Mouse (Mus musculus) embryonic facial prominence, embryonic 15.5 days (tissue): ENCODE results near the gene Tmed1. TPM values are rescaled to one million over a fixed set of nuclear protein-coding genes. Genes with fewer than 3 reads are reported as not detected.
"Not testable (repeated sequence)": the region's sequence is repeated elsewhere in the genome, so short reads cannot be mapped to it uniquely, and the experiment has no call there.

ENCODE experiments used
- ATAC-seq: fragments of 200-750 bp; cut with Nextera tagmentation; 2 replicates; pipeline ENCODE4 v1.8.0; 2017; ENCODE audit warnings: low read depth, moderate TSS enrichment; ENCODE audit not compliant: insufficient number of reproducible peaks, low FRiP score, low TSS enrichment
- H3K27ac ChIP-seq: fragments of 300-500 bp; sonication (generic); replicated peaks from 2 replicates; pipeline ENCODE4 v1.5.1; 2015; ENCODE audit warnings: mild to moderate bottlenecking, inconsistent platforms
- H3K27me3 ChIP-seq: fragments of 300-500 bp; sonication (generic); 2 replicates; pipeline ENCODE4 v1.6.1; 2015; ENCODE audit warnings: inconsistent platforms
- H3K36me3 ChIP-seq: fragments of 300-500 bp; sonication (generic); 2 replicates; pipeline ENCODE4 v1.6.1; 2015; ENCODE audit warnings: mild to moderate bottlenecking, inconsistent platforms
- H3K4me1 ChIP-seq: fragments of 300-500 bp; sonication (generic); 2 replicates; pipeline ENCODE4 v1.6.1; 2015; ENCODE audit warnings: inconsistent platforms
- H3K4me2 ChIP-seq: fragments of 300-500 bp; sonication (generic); replicated peaks from 2 replicates; pipeline ENCODE4 v1.6.1; 2015; ENCODE audit warnings: mild to moderate bottlenecking, inconsistent platforms
- H3K4me3 ChIP-seq: fragments of 300-500 bp; sonication (generic); replicated peaks from 2 replicates; pipeline ENCODE4 v1.5.1; 2015; ENCODE audit warnings: mild to moderate bottlenecking, inconsistent platforms
- H3K9ac ChIP-seq: fragments of 300-500 bp; sonication (generic); 2 replicates; pipeline ENCODE4 v1.6.1; 2015; ENCODE audit warnings: inconsistent platforms
- H3K9me3 ChIP-seq: fragments of 300-500 bp; sonication (generic); replicated peaks from 2 replicates; pipeline ENCODE4 v1.6.1; 2016; ENCODE audit warnings: inconsistent platforms
- WGBS: fragments of 180-500 bp; shearing (Covaris S2); methylation state at CpG from one replicate; pipeline ENCODE4 v1.1.7; 2015; 5-methylcytosine and 5-hydroxymethylcytosine counted together
- microRNA-seq: library from miRNA; unstranded; fragments of <30 nt; microRNA quantifications from one replicate; pipeline ENCODE4, GENCODE M21; 2016; ENCODE audit warnings: borderline number of aligned reads
- polyA plus RNA-seq: library from polyadenylated mRNA; unstranded; fragments of >200 nt; fragmentation: Nextera tagmentation; extraction: Ambion mirVana; gene quantifications from 2 replicates; pipeline ENCODE4 v1.2.1, GENCODE M21; 2015

Tmed1 gene
- polyA plus RNA-seq, 1 experiment from 2014 or later, result 113 TPM

- WGBS, result 95% methylated on average over 7 of the region's 7 CpGs
- H3K36me3 ChIP-seq, result peaks cover 52% of the 10 kb centered on the region
- H3K9me3 ChIP-seq, H3K27me3 ChIP-seq, H3K9ac ChIP-seq, H3K4me3 ChIP-seq, H3K4me1 ChIP-seq, H3K27ac ChIP-seq, ATAC-seq, H3K4me2 ChIP-seq: not testable (repeated sequence)
These were observed 45.5 kb downstream of the Tmed1 start for GRCm38 (mm10) chr9:21464565-21464928.

DNA sequence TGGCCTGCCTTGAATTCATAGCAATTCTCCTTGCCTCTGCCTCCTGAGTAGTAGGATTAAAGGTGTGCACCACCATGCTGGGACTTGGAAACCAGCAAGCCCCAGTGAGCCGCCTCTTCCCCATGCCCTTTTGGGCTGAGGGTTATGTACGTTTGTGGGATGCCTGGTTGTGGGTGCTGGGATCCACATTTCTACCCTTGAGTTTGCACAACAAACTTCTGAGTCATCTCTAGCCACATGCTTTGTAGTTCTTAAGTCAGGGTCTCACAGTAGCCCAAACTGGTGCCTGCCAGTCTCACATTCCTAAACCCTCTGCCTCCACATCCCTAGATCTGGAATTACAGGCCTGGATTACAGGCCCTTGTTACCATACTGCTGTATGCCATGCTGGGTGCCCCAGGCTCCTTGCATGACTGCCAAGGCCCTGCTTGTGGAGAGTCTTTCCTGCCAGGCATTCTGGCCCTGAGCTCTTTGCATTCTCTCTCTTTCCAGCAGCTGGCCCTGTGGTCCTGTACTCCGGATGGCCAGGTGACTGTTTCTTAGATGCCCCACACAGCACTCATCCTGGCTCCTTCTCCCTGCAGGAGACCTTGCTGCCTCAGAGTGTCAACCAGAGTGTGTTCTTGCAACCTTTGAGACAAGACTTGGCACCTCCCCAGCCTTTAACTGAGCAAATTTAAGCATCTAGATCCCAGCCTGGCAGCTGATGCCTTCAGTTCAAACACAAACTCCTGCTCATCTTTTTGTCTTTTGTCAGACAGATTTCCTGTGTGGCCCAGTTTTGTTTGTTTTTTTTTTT, 46.1 kb downstream of the Tmed1 start:
- Histone ChIP-seq H3K36me3 (peaks cover 52% of the 10 kb centered on the region), H3K27ac (peak overlapping the region; percentile 4; the same call in 1 of the 2 replicates), H3K4me3 (no peak overlapping the region), H3K4me1 (0 out of 2 replicates have a peak, but pooled peaks cover 6% of the 10 kb centered on the region), H3K4me2 (no peak overlapping the region), H3K9ac (no peak overlapping the region), H3K27me3 (no peaks in the 10 kb centered on the region), H3K9me3 (no peaks in the 10 kb centered on the region)
- ATAC-seq, result no peak
- 72% methylated on average over 3 of the region's 3 CpGs for WGBS

DNA sequence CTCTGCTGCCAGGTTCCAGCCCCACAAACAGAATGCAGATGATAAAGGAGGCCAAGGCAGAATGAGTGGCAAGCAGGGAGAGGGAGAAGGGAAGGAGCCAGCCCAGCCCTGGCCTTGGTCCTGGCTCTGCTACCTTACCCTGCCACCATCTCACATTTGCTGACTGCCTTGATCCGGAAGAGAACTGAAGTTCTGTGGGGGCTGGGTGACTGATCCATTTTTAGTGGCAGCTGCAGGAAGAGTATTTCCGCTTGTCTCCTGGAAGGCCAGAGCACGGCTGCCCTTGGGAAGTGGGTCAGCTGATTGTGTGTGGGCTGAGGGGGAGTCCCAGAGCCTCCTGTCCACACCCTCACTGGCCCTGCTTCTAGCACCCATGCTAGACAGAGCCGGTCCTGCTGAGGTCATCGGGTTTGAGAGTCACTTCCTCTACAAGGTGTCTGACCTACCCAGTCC, 46.9 kb downstream of the Tmed1 start:
- H3K9me3 ChIP-seq, result no peaks in the 10 kb centered on the region
- H3K27me3 ChIP-seq, result no peaks in the 10 kb centered on the region
- no peak overlapping the region for H3K4me2 ChIP-seq
- H3K4me1 ChIP-seq, result 0 out of 2 replicates have a peak, but pooled peaks cover 6% of the 10 kb centered on the region
- no peak overlapping the region for H3K9ac ChIP-seq
- ATAC-seq, result 0 out of 2 replicates have a peak, but pooled peaks have one; percentile 34
- H3K27ac ChIP-seq, result peak overlapping the region; percentile 6; the same call in 1 of the 2 replicates
- peaks cover 53% of the 10 kb centered on the region for H3K36me3 ChIP-seq
- H3K4me3 ChIP-seq, result no peak overlapping the region
- WGBS, result 66% methylated on average over 5 of the region's 5 CpGs

DNA sequence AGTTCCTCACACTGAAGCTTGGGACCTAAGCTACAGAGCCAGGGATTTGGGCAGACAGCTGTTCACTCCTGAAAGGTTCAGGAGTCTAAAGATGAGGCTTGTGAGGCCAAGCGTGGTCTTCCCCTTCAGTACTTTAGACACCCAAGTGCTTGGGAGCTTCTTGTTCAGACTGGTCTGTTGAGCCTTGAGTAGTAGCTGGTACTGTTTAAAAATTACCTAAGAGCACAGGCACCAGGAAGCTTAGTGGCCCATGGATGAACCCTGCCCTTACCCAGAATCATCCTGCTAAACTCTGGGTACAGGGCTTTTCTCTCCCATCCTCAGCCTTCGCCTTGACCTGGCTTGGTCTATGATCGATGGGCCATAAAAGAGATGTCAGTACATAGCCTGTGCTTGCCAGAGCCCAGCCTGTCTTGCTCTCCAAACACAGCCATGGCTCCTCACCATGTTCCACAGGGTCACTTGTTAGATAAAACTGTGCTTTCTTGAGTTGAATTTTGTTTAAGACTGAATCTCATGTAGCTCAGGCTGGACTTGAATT, 49.6 kb downstream of the Tmed1 start:
- Histone ChIP-seq H3K36me3 (peaks cover 37% of the 10 kb centered on the region), H3K4me2 (no peak overlapping the region), H3K4me3 (no peak overlapping the region), H3K4me1 (0 out of 2 replicates have a peak, but pooled peaks cover 6% of the 10 kb centered on the region), H3K9me3 (no peaks in the 10 kb centered on the region), H3K27ac (no peak overlapping the region), H3K27me3 (no peaks in the 10 kb centered on the region), H3K9ac (no peak overlapping the region)
- no peak for ATAC-seq
- 94% methylated on average over 3 of the region's 3 CpGs for WGBS

DNA sequence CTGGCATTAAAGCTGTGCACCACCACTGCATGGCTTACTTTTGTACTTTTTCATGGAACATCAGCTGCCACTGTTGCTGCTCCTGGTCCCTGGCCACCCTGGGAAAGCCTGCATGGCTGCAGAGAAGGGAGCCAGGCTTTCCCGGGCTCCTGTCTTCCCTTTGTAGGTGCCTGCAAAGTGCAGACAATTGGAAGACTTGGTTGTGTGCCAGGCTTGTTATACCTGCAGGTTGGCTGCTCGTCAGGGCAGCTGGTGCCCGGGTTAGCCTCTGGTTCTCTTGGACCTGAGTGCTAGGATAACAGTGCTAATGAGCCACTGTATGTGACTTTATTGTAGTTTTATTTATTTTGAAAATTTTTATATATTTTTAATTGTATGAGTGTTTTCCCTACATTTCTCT, 51.2 kb downstream of the Tmed1 start:
- Histone ChIP-seq H3K4me1 (0 out of 2 replicates have a peak, but pooled peaks cover 6% of the 10 kb centered on the region), H3K4me3 (no peak overlapping the region), H3K9me3 (no peaks in the 10 kb centered on the region), H3K27ac (no peak overlapping the region), H3K9ac (no peak overlapping the region), H3K4me2 (no peak overlapping the region), H3K36me3 (peaks cover 31% of the 10 kb centered on the region), H3K27me3 (no peaks in the 10 kb centered on the region)
- no peak for ATAC-seq
- WGBS, result 90% methylated on average over 3 of the region's 3 CpGs

Small RNA genes lying within 50 kb of the gene (microRNA-seq; reads per million reads assigned to microRNA genes)
- gene Mir199a-1, result 19.1 reads per million, percentile 36 among the genes with 10 or more reads in this experiment

Other genes starting within 250 kb of the Tmed1 start
- gene Atg4d, start 245.0 kb downstream of the Tmed1 start, polyA plus RNA-seq, result 40.5 and 44.8 TPM in 2 replicates
- gene Kri1, start 222.3 kb downstream of the Tmed1 start, polyA plus RNA-seq, result 18.2 and 19.0 TPM in 2 replicates
- 57.8 and 63.0 TPM in 2 replicates for gene Cdkn2d, start 218.8 kb downstream of the Tmed1 start, polyA plus RNA-seq
- gene Ap1m2, start 197.9 kb downstream of the Tmed1 start, polyA plus RNA-seq, result 38.1 and 46.9 TPM in 2 replicates
- 133 and 143 TPM in 2 replicates for gene Slc44a2, start 189.6 kb downstream of the Tmed1 start, polyA plus RNA-seq
- gene Ilf3, start 142.4 kb downstream of the Tmed1 start, polyA plus RNA-seq, result 179 and 180 TPM in 2 replicates
- 47.5 and 48.6 TPM in 2 replicates for gene Qtrt1, start 98.4 kb downstream of the Tmed1 start, polyA plus RNA-seq
- gene Dnm2, start 85.3 kb downstream of the Tmed1 start, polyA plus RNA-seq, result 79.7 and 85.9 TPM in 2 replicates
- 5.1 and 6.9 TPM in 2 replicates for gene AB124611, start 15.9 kb upstream of the Tmed1 start, polyA plus RNA-seq
- gene Carm1, start 36.6 kb upstream of the Tmed1 start, polyA plus RNA-seq, result 56.5 and 61.5 TPM in 2 replicates
- 34.6 and 35.4 TPM in 2 replicates for gene Timm29, start 82.5 kb upstream of the Tmed1 start, polyA plus RNA-seq
- gene Yipf2, start 82.6 kb upstream of the Tmed1 start, polyA plus RNA-seq, result 28.1 and 29.2 TPM in 2 replicates
- 75.5 and 78.5 TPM in 2 replicates for gene Smarca4, start 105.9 kb upstream of the Tmed1 start, polyA plus RNA-seq
- gene Ldlr, start 213.2 kb upstream of the Tmed1 start, polyA plus RNA-seq, result 35.5 and 39.4 TPM in 2 replicates